Mouse (Mus musculus): ENCODE data around the gene Sp140.
"Not testable (repeated sequence)": the region's sequence is repeated elsewhere in the genome, so short reads cannot be mapped to it uniquely, and the experiment has no call there.

Sp140 gene

DNA sequence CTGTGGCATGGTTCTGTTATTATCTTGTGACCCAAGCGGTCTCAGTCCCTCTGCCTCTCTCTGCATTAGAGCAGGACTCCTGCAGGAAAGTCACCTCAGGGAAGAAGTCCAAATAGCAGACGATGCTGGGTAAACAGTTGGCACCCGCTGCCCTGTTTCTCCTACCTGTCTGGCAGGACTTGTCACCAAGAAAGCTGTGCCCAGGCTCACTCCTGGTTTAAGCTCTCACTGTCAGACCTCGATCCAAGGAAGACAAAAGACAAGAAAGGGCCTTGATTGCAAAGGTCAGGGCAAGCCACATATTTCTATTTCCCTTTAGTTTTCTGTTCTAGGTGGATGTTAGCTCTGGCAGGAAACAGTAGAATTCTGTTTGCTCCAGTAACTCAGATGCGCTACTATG, 50.3 kb downstream of the Sp140 start:
- DNase-seq = not testable (repeated sequence)

DNA sequence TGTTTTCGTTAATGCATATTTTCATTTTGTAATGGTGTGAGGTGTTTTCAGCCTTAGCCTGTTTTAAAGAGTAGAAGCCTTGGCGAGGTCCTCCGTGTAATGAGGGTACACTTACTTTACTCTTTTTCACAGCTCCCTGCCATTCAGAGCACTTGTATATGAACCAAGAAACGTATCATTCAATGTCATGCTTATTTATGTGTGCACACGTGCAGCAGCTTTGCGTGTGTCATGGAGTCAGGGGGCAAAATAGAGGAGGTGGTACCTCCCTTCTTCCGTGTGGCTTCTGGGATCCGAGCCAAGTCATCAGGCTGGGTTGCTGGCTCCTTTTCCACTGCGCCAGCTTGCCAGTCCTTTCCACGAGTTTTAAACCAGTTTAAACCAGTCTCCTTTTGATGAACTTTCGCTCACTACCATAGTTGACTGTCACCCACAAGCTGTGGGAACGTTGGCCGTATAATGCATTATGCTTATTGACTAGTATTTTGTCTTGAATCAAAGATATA, 51.6 kb downstream of the Sp140 start:
- DNase-seq = not testable (repeated sequence)

DNA sequence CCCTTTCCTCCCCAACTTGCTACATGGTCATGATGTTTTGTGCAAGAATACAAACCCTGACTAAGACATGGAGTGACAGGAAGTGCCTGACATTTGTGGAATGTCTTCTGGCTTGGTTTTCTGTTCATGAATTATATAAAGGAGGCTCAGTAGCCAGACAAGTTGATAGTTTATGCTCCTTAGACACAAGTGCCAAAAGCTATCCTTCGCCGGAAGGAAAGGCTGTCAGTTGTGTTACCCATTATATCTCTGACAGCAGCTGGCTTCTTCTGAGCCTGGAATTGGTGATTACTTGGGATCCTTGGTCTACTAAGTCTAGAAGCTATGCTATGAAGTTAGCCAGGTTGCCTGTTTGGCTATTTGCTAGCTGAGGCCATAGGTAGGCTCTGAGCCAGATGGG, 57.0 kb downstream of the Sp140 start:
- DNase-seq = not testable (repeated sequence)

DNA sequence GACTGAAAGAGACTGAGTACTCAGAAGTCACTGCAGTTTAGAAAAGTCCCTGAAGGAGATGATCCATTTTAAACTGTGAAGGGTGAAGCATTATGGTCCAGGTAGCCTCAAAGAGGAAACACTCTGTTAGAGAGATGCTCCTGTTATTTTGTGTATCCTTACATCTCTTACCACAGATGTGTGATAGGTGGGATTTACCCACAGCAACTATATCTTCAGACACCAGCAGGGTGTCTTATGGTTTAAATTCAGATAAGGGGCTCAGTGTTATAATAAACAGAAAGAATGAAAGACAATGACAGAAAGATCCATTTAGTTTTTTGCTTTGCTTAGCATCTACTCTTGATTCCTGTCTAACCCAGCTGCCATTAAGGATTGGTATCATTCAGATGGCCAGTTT, 64.1 kb downstream of the Sp140 start:
- no peak for DNase-seq

DNA sequence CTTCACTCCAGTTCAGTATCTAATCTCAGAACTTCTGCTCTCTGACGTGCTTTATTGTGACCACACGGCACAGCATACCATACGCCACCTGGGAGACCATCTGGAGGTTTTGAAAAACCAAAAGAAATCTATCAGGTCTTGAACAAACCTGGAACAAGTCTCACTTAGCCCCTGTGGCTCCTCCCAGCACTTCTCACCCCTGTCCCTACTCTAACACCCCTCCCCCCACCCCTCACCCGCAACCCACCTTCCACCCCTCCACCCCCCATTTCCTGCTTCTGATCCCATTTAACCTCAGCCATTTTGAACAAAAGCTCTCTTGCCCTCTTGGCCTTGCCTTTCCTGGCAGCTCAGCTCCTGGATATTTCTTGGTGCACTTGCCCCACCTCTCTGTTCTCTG, 80.0 kb downstream of the Sp140 start:
- no peak for DNase-seq

DNA sequence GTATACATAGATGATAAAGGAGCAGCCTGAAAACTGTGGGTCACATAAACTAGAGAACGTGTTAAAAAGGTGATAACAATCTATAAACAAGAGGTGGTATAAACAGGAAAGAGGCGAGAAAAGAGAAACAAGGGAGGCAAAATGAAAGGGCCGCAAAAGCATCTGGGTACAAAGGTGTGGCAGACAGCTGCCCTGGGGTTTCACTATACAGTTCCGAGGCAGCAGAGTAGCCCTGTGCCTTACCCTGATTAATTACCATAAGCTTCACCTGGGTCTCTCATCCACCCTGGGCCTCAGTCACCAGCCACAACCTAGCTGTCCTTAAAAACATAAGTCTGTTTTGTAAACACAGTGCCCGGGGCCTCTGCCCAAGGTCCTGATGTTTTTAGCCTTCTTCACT, 86.5 kb downstream of the Sp140 start:
- no peak for DNase-seq

DNA sequence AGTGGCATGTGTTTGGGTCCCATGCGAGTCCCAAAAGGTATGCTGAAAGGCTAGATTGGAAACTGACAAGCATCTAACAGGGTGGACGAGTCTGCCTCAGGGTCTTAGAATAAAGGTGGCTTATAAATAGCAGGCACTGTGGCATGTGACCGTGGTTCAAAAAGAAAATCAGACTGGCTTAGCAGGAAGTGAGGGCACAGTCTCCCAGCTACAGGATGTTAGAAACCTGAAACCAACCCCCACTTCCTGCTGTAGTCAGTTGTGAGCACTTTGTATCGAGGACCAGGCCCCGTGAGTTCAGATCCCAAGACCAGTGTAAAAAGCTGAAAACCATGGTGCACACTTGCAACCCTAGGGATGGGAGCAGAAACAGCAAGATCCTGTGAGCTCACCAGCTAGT, 87.2 kb downstream of the Sp140 start:
- no peak for DNase-seq

DNA sequence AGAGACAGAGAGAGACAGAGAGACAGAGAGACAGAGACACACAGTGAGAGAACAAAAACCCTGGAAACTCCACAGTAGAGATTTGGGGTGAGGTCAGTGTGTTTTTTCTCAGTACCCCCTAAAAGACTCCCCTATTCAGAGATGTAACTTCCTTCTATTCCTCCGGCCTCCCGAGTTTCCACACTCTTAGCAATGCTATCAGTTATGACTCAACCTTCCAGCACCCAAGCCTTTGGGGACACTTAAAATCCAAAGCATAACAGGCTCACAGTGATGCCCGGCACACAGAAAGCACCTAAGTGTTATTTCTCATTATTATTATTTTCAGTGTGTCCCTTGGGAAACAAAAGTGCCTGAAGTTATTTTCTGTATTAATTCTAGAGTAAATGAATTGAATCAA, 90.4 kb downstream of the Sp140 start:
- no peak for DNase-seq

DNA sequence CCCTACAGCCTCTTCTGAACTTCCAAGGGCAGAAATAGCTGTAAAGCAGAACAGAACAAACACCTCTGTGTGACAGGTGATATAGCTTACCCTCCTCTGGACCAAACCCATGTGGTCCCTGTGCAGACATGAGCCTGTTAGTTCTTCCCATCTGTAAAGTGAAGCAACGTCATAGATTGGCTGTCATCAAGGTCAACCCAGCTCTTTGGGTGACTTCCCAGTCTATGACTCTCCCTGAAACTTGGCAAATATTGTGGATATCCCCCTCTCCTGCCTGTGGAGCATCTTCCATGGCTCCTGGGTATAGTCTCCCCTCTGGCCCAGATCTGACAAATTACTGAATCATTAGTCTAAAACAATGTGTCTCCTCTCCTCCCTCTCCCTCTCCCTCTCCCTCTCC, 92.1 kb downstream of the Sp140 start:
- DNase-seq = no peak

DNA sequence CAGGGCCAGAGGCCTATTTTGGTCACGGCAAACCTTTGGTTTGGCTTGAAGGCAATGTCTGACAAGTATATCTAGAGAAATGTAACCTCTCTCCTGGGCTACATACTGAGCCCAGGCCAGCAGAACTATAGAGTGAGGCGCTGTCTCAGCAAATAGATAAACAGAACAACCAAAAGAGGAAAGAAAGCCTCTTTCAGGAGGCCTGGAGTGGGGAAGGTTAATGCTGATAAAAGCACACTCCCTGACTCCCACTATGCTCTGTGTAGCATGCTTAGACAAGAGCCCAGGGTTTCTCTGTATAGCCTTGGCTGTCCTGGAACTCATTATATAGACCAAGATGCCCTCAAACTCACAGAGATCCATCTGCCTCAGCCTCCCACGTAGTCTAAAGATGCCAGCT, 93.1 kb downstream of the Sp140 start:
- DNase-seq = no peak

Data from cerebellum, adult 11-12 months (tissue).